Mouse (Mus musculus): ENCODE results near the gene Ric1.
"Not testable (repeated sequence)": the region's sequence is repeated elsewhere in the genome, so short reads cannot be mapped to it uniquely, and the experiment has no call there.

Gene Ric1

DNA sequence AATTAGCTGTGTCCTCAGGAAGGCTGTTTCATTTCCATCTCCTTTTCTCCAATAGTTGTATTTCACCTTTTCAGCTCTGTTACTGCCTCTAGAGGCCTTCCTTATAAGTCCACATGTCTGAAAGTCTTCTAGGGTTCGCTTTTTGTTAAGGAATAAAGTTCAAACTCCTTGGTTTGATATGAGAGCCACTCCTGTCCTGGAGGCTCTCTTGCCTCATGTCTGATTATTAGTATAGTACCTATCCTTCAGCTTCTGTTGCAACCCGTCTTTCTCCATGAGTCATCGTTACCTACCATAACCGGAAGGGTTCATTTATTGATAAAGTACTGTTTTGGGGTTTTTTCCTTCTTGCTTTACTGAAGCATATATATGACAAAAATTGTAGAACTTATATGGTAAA is 5.2 kb downstream of the Ric1 start:
- no peak for DNase-seq (ENCODE audit: low read depth, low spot score)

DNA sequence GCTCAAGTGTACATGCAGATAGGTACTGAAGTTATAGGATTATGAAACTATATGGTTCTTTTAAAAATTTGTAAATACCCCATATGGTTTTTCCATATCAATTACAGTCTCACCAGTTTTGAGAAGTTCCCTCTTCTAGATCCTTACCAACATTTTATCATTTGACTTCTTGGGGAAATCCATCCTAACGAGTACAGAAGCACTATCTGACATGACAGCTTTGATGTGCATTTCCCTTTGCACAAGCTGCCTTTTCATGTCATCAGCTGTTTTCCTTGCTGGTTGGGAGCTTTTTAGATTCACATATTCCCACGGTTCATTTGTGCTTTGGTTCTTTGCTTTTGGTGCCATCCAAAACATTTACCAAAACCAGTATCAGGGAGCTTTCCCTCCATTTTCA is 6.5 kb downstream of the Ric1 start:
- no peak for DNase-seq (ENCODE audit: low read depth, low spot score)

DNA sequence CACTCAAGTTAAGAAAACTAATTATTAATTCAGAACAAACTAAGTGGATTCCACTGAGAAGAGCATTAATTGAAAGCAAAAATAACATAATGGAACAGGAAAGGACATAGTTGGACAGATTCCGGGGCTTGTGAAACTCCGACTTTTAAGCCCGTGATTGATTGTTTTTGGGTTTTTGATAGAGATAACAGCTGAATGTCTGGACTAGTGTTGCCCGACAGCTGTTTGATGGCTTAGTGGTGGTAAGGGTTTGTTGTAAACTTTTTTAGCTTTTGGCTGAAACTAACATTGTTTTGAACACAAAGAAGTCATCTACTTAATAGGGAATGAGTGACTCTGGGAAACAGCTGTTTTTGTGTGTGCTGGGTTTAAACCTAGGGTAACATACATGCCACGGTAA is 11.9 kb downstream of the Ric1 start:
- no peak for DNase-seq (ENCODE audit: low read depth, low spot score)

DNA sequence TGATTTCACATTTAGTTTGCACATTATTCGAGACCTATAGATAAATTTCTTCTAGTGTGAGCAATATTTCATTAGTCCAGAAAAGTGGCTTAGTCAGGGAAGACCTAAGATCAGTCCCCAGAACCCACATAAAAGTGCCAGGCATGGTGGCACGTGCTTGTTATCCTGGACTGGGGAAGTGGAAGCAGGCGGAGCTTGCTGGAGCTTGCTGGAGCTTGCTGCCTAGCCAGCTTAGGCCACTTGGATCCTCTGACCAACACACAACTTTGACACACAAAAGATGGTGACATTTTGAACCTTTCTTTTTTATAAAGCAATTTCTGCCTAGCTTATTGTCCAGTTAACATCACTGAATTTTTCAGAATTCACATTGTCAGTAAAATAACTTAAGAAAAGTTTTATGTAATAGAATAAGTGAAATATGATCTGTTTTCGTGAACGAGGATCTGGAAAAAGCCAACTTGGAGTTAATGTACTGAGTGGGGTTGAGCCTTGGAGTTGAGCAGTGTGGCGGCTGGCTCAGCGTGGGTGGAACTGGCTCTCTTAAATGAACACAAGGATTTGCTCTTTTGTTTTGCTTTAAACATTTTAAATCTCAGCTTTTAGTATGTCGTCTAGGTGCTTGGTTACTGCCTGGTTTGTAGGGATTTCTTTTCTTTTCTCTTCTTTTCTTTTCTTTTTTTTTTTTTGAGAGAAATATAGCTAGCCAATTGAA is 20.3 kb downstream of the Ric1 start:
- DNase-seq (ENCODE audit: low read depth, low spot score): no peak

DNA sequence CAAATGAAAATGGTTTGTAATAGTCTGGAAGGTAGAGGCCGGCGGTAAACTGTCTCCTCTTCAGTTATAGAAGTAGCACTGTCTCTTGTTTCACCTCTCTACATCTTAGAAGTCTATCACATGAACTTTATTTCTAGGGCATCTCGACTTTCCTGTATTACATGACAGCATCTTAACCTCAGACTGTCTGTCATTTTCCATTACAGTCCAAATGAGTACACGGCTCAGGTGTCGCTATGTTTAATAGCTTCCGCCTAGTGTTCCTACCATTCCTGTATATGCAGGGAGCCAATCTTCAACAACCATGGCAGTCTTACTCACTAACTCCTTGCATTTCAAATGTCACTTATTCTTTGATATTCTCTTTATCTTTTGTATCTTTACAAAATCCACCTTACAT is 21.9 kb downstream of the Ric1 start:
- no peak for DNase-seq (ENCODE audit: low read depth, low spot score)

DNA sequence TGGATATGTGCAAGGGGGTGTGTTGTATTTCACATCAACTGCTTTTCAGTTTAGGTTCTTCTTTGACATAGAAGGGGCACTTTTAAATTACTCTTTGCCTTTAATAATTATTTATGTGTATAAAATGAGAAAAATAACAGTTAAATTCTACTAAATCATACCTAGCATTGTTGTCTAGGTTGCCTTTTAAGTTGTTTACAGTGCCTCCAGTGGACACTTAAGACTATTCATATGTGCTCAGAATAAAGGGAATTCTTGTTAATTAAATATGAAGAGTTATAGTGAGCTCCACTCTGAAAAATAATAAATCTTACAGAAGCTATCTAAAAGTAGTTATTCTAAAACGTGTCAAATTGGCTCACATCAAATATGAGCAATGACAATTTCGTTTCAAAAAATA is 28.5 kb downstream of the Ric1 start:
- DNase-seq (ENCODE audit: low read depth, low spot score): no peak

DNA sequence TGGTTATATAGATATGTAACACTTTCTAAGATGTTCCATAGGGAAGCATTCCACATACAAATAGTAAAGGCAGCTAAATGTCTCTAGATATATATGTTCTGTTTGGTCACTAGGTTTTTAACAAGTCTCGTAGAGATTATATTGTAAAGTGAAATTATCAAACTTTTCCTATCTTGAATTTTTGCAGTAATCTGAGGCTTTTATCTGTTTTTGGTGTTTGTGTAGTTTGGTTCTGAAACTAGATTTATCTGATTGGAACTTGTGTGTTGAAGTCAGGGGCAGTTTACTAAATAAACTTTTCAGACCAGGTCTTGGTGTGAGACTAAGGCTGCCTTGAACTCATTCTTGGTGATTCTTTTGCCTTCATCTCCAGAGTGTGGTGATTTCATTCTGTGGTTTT is 29.0 kb downstream of the Ric1 start:
- no peak for DNase-seq (ENCODE audit: low read depth, low spot score)

DNA sequence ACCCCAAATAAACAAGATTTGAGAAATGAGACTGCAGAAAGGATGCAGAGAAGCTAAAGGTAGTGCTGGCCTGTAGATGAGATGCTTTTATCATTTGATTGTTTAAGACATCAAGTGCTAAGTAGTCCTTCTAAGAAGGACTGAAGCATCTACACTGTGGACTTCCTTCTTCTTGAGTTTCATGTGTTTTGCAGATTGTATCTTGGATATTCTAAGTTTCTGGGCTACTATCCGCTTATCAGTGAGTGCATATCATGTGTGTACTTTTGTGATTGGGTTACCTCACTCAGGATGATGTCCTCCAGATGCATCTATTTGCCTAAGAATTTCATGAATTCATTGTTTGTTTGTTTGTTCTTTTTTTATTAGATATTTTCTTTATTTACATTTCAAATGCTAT is 29.9 kb downstream of the Ric1 start:
- not testable (repeated sequence) for DNase-seq (ENCODE audit: low read depth, low spot score)

DNA sequence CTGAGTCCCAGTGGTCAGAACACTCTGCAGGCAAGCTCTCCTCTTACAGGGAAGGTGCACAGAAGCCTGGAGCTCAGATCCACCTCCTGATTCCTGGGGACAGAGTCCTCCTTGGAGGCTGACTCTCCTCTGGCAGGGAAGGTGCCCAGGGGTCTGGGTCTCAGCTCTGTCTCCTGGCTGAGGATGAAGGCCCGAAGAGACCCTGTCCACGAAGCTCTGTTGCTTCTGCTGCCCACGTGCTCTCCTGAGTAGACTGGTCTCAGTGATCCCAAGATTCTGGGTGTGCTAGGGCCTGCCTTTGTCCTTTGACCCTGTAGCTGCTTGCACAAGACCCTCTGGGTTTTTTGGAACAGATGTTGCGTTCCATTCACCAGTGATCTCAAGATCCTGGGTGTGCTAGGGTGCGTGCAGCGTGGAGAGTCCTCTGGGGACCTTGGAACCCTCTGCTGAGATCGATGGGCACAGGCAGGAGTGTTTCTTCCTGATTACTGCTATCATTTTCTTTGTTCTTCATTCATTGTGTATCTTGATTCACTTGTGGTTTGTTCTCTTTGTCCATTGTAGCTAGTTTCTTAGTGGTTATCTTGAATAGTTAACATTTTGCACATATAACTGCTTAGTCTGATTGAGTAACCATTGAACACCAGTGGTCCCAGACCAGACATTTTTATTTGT is 35.2 kb downstream of the Ric1 start:
- DNase-seq (ENCODE audit: low read depth, low spot score): not testable (repeated sequence)

DNA sequence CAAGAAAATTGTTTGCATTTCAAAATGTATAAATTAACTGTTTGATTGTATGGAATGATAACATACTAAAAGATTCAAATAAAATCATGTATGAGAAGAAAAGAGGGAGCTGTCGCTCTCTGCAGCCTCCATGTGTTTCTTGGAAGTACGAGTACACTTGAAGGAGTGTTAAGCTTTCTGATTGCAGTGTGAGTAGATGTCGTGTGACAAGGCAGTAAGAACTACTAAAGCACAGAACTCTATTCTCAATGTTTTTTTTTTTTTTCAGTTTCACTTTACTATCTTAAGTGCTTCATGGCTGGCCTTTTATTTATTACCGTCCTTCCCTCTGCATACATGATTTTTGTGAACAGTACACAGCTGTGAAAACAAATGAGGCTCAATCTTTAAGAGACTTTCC is 40.1 kb downstream of the Ric1 start:
- no peak for DNase-seq (ENCODE audit: low read depth, low spot score)

DNA sequence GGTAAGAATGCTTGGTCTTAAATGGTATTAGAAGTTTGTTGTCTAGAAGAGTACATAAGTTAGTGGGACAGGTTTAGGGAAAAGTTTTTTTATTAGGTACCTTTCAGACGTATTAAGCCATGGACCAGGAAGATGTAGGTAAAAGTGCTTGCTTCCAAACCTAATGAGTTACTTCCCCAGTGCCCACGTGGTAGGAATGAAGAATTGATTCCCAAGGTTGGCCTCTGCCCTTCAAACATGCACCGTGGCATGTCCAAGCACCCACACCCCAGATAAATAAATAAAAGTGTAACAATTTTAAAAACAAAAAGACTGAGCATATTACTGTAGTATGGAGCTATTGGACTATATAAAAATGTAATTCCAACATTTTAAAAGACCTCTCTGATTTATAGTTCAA is 40.5 kb downstream of the Ric1 start:
- no peak for DNase-seq (ENCODE audit: low read depth, low spot score)

DNA sequence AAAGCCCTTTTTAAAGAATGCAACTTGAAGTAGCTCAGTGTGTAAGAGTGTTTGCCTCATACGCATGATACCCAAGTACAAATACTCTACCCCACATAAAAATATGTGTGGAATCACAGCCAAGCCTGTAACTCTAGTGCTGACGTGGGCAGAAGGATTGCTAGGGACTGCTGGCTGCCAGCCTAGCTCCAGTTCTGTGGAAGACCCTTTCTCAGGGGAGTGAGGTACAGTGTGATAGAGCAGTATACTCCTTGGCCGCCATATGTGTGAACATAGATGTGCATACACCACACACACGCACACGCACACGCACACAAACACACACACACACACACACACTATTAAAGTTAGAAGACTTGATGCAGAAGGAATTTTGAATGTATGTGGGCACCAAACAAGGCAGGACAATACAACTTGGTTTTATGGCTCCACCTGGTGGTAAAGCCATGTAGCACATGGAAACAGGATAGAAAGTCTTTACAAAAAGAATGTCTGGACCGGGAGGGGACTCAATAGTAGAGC is 41.2 kb downstream of the Ric1 start:
- peak; percentile 40 for DNase-seq (ENCODE audit: low read depth, low spot score)

DNA sequence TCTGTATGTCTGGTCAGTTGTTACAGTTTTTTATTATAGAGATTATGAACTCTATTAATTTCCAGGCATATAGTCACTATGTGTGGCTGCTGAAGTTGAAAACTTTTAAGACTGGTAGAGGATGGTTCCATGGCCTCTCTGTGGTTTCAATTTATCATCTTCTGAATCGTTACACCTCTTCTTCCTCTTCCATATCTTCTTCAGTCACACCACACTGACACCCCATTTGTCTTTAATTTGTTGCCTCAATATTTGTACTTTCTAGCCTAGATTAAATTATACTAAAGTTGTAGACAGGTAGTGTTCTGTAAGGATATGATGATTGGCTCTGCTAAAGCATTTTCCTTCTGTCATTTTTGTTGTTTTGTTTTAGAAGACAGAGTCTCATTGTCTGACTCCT is 44.4 kb downstream of the Ric1 start:
- DNase-seq (ENCODE audit: low read depth, low spot score): no peak

DNA sequence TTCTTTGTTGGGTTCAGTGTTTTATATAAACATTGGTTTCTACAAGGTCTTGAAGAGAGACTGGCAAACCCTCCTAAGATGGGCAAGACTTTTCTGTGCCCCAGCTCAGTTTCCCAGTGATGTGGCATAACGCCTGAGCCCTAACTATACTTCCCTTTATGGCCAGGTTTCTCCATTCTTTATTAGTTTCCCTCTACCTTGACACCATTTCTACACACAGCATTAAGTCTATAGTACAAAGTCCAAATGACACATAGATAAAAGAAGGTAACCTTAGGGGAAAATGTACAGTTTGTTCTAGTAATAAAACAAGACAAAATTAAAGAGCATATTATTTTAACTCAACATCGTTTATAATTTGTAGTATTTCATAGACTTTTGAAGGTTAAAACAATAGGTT is 60.4 kb downstream of the Ric1 start:
- DNase-seq (ENCODE audit: low read depth, low spot score): no peak

DNA sequence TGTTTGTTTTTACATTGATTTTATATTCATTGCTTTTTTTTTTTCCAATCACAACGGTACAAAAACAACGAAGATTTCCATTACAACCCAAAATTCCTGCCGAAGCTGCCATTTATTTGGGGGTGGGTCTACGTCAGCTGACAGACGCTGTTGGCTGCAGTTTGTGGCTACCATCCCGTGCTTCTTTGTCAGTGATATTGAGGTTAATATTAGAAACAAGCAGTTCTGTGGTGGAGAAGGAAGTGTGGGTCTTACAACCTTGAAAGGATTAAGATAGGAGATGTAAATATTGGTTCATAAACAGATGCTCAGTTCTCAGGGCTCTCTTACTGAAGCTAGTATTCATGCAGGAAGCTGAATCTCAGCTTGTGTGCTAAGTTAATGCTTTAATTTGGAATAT is 61.7 kb downstream of the Ric1 start:
- DNase-seq (ENCODE audit: low read depth, low spot score): no peak

DNA sequence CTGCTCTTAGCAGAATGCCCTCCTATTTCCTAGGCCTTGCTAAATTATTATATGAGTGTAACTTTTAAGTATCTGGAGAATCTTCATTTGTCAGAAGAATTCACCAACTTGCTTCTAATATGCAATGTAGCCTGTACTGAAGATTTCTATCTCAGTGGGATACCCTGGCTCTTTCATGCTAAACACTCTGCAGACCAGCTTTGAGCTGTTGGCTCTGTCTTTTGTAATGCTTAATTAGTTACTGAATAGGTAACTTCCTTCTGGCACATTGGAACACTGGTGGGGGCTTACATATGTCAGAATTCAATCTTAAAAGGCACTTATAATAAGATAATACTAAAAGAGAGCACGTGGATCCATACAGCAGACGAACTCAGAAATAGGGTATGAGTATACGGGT is 71.7 kb downstream of the Ric1 start:
- not testable (repeated sequence) for DNase-seq (ENCODE audit: low read depth, low spot score)

DNA sequence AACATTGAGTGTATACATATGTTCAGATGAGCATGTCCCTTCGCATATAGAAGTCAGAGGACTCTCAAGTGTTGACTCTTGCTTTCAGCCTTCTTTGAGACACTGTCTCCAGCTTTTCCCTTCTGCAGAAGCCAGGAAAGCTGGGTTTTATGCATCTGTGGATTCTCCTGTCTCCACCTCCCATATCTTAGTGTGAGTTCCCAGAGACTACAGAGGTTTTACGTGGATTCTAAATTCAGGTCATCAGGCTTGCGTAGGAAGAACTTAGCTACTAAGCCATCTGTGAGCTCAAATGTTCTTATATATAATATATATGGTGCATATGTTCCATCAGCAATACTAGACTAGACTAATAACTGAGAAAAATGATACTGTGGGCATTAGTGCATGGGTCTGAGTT is 74.2 kb downstream of the Ric1 start:
- no peak for DNase-seq (ENCODE audit: low read depth, low spot score)

DNA sequence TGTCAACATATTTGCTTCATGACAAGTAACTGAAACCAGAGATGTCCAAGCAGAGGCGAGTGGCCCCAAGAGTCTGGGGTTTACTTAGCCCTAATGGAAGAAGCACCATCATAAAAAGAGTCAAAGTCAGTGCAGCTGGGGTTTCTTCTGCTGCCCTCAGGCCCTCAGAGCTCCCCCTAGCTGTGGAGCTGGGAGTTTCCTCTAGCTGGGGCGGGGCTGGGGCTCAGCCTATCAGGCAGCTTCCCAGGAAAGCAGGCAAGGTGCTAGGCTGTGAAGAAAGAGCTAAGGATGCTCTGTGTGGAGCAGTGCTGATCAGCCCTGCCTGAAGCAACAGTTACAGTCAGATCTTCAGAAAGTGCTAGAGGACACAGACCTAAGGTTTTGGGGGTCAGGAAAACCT is 74.9 kb downstream of the Ric1 start:
- no peak for DNase-seq (ENCODE audit: low read depth, low spot score)

DNA sequence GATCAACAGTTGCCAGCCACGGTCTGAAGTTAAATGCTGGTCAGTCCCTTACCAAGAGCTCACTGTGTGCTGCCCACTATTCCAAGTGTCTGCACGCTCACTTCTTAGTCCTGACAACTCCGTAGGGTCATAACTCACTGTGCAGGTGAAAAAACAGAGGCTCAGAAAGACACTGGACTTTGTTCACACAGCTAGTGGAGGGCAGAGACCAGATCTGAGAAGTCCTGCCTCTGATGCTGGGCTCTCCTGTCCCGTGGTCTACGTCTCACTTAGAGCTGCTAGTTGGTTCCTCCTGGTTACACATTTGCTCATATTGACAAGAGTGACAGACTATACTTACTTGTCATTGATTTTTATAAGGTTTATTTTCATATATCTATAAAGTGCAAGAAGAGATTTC is 76.9 kb downstream of the Ric1 start:
- DNase-seq (ENCODE audit: low read depth, low spot score): no peak

DNA sequence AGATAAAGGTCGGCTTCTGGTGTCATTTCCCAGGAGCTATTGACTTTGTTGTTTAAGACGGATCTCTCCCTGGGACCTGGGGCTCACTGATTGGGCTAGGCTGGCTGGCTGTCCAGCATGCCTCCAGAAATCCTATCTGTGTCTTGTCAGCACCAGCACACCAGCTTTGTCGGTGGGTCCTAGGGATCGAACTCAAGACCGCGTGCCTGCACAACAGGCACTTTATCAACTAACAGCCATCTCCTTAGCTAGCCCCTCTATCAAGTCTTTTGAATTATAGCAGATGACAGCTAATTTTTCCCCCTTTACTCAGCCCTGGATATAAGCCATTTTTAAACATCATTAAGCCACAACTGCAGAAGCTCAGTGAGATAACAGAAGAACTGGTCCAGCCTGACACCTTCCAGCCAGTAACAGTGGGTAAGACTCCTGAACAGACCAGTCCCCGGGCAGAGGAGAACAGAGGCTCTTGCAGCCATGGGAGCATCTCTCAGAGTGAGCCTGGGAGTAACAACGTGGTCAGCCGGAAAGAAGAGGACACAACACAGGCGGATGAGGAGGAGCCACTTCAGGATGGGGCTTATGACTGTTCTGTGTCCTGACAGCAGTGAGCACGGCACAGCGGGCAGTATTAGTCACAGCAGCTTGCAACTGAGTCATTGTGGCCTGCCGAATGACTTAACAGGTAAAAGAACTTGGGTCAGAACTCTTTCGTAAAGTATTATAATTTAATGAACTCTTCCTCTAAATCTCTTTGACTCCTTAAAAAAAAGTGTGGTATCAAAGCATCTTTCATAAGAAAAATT is 81.7 kb downstream of the Ric1 start:
- DNase-seq (ENCODE audit: low read depth, low spot score): no peak

DNA sequence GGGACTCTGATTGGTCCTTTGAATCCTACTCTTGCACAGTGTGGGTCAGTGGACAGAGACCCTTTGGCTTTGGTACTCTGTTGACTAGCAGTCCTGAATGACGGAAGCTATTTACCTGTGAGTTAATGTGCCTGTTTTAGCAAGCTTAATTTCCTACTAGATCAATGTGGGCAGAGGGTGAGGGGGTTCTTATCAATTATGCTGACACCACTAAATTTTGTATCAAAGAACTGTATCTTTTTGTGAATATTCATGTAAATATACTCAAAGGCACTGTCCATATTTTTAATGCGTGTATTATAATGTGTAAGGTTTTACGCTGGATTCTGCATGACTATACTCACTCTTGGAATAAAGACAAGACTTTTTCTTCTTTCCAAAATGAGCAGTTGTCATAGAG is 82.6 kb downstream of the Ric1 start:
- no peak for DNase-seq (ENCODE audit: low read depth, low spot score)

DNA sequence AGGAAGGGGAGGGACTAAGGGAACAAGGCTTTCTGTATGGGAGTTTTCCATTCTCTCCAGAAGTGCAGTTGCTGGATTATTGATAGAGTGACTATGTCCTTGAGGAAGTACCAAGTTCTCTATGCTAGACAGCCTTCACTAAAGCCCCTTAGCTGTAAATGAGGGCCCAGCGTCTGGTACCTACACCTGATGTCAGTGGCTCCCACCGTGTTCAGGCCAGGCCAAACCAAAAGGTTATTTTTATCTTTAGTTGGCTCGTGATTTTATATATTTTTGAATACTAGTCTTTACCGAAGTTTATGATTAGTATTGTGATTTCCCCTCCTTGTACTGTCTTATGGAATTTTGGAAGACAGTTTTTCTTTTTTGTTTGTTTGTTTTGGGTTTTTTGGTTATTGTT is 85.4 kb downstream of the Ric1 start:
- no peak for DNase-seq (ENCODE audit: low read depth, low spot score)

DNA sequence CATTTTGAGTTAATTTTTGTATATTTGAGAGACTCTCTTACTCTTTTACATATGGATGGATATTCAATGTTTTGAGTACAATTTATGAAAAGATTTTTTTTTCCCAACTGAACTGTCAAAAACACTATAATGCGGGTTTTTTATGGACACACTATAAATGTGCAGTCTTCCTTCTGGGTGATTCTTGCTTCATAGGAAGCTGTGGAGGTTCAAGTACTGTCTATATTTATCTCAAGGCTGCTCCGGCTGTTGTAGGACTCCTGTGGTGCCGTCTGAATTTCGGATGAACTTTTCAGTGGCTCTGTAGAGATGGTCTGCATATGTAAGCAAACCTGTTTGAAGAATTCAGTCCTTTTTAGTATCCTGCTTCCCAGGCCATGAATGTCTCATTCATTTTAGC is 86.1 kb downstream of the Ric1 start:
- DNase-seq (ENCODE audit: low read depth, low spot score): no peak

Measured in embryo, embryonic 11.5 days (tissue).